ENCODE assay signal across 25 mouse cellular contexts in the genomic region with DNA sequence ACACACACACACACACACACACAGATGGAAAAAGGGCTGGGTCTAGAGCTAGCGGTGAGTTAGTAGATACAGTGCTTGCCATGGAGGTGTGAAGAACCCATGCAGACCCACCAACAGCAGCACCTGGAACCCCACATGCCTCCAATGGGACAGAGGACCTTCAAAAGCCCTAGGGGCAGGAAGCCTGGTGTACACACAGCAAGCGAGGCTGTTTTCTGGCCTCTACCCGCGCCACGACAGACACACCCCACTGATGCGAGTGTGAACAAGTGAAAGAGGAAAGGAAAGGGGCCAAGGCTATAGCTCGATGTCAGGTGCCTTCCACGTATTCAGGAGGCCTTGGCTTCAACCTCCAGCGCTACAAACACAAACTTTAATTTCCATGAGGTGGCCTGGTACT. TPM values are rescaled to one million over a fixed set of nuclear protein-coding genes. Genes with fewer than 3 reads are reported as not detected.
"Had no signal": no experiment of that assay in that cellular context is flagged by ENCODE, and none has a peak within 500 bp of the region (broad histone marks: within the 10 kb centered on the region; RNA-seq: fewer than 3 reads in every experiment).

No protein-coding gene starts in this region.

- ATAC-seq: intestine, postnatal 0 days; midbrain, embryonic 13.5 days; midbrain, embryonic 16.5 days had no signal

- H3K9ac ChIP-seq: limb, embryonic 13.5 days; lung, embryonic 15.5 days; midbrain, embryonic 13.5 days had no signal

- H3K27ac ChIP-seq: kidney, postnatal 0 days; layer of hippocampus, adult 2 months; limb, embryonic 10.5 days; limb, embryonic 13.5 days; lung, embryonic 15.5 days; midbrain, embryonic 10.5 days; midbrain, embryonic 13.5 days had no signal

- H3K4me1 ChIP-seq: midbrain, embryonic 13.5 days had no signal

- DNase-seq: kidney, adult 2 months; kidney, postnatal 25 days; layer of hippocampus, adult 9-11 months; lung, adult 18-20 months; lung, postnatal 10 days; lung, postnatal 36 days; right cerebral cortex, postnatal 4 days; thymus, adult 18-20 months; thymus, postnatal 36 days had no signal

- H3K9me3 ChIP-seq: limb, embryonic 10.5 days; limb, embryonic 13.5 days; lung, embryonic 15.5 days; megakaryocyte, embryonic 14.5 days; midbrain, embryonic 10.5 days; midbrain, embryonic 13.5 days had no signal

- H3K36me3 ChIP-seq: limb, embryonic 13.5 days; midbrain, embryonic 10.5 days; midbrain, embryonic 13.5 days had no signal

- H3K27me3 ChIP-seq: limb, embryonic 13.5 days; lung, embryonic 15.5 days; megakaryocyte, embryonic 14.5 days; midbrain, embryonic 13.5 days had no signal

- H3K4me2 ChIP-seq: limb, embryonic 13.5 days; lung, embryonic 15.5 days; midbrain, embryonic 13.5 days had no signal

- H3K4me3 ChIP-seq: layer of hippocampus, adult 2 months; limb, embryonic 10.5 days; limb, embryonic 13.5 days; lung, embryonic 15.5 days; midbrain, embryonic 10.5 days; midbrain, embryonic 13.5 days had no signal

RNA-seq across cellular contexts. Expression of gene Aanat, which starts 25.7 kb away (rescaled TPM):
- polyA plus RNA-seq: intestine, embryonic 14.5 days; intestine, postnatal 0 days; kidney, adult 2 months; kidney, embryonic 14.5 days; kidney, postnatal 0 days; large intestine, adult 2 months; limb, embryonic 10.5 days; limb, embryonic 13.5 days; liver, adult 2 months; lung, embryonic 15.5 days; midbrain, embryonic 10.5 days; neural tube, embryonic 11.5 days; stomach, embryonic 16.5 days had no signal

RNA-seq across cellular contexts. Expression of gene Prcd, which starts 41.5 kb away (rescaled TPM):
- polyA plus RNA-seq: liver, adult 2 months had no signal
